Mouse (Mus musculus): ENCODE results near the gene Cep63.

- no peak for TF ChIP-seq CTCF (IDR thresholded peaks at IDR 0.05; ENCODE audit: borderline replicate concordance, insufficient read depth, low read depth, low read length)
- TF ChIP-seq POLR2A (IDR thresholded peaks at IDR 0.05; ENCODE audit: borderline replicate concordance, insufficient read depth, low read length), result no peak
Measured at GRCm38 (mm10) chr9:102546256-102547027, 79.9 kb downstream of the Cep63 start.

Measured in cerebellum, adult 2 months (tissue).